Mouse (Mus musculus) midbrain, embryonic 13.5 days (tissue): ENCODE data around the gene Riox2. TPM values are rescaled to one million over a fixed set of nuclear protein-coding genes. Genes with fewer than 3 reads are reported as not detected.

Source experiments
- ATAC-seq: fragments of 200-750 bp; cut with Nextera tagmentation; 2 replicates; pipeline ENCODE4 v1.8.0; 2017; ENCODE audit warnings: mild to moderate bottlenecking, moderate TSS enrichment, moderate library complexity
- H3K27ac ChIP-seq: fragments of 300-500 bp; sonication (generic); 2 replicates; pipeline ENCODE4 v1.5.1; 2015; ENCODE audit warnings: inconsistent platforms, mild to moderate bottlenecking, moderate library complexity
- H3K27me3 ChIP-seq: fragments of 300-500 bp; sonication (generic); 2 replicates; pipeline ENCODE4 v1.6.1; 2015; ENCODE audit warnings: mild to moderate bottlenecking, inconsistent platforms
- H3K36me3 ChIP-seq: fragments of 300-500 bp; sonication (generic); 2 replicates; pipeline ENCODE4 v1.6.1; 2015; ENCODE audit warnings: mild to moderate bottlenecking, inconsistent platforms
- H3K4me1 ChIP-seq: fragments of 300-500 bp; sonication (generic); replicated peaks from 2 replicates; pipeline ENCODE4 v1.6.1; 2015; ENCODE audit warnings: inconsistent platforms
- H3K4me2 ChIP-seq: fragments of 300-500 bp; sonication (generic); replicated peaks from 2 replicates; pipeline ENCODE4 v1.6.1; 2015; ENCODE audit warnings: moderate library complexity, mild to moderate bottlenecking, inconsistent platforms
- H3K4me3 ChIP-seq: fragments of 300-500 bp; sonication (generic); replicated peaks from 2 replicates; pipeline ENCODE4 v1.5.1; 2015; ENCODE audit warnings: mild to moderate bottlenecking, inconsistent platforms
- H3K9ac ChIP-seq: fragments of 300-500 bp; sonication (generic); replicated peaks from 2 replicates; pipeline ENCODE4 v1.6.1; 2015; ENCODE audit warnings: mild to moderate bottlenecking, inconsistent platforms
- H3K9me3 ChIP-seq: fragments of 300-500 bp; sonication (generic); 2 replicates; pipeline ENCODE4 v1.6.1; 2016; ENCODE audit warnings: mild to moderate bottlenecking, inconsistent platforms
- WGBS: fragments of 180-500 bp; shearing (Covaris S2); methylation state at CpG from one replicate; pipeline ENCODE4 v1.1.7; 2015; 5-methylcytosine and 5-hydroxymethylcytosine counted together
- polyA plus RNA-seq: library from polyadenylated mRNA; unstranded; fragments of >200 nt; fragmentation: Nextera tagmentation; extraction: Ambion mirVana; gene quantifications from 2 replicates; pipeline ENCODE4 v1.2.1, GENCODE M21; 2015

Gene Riox2
- polyA plus RNA-seq, 1 experiment from 2014 or later: 11.5 TPM

- no peak overlapping the region for H3K9ac ChIP-seq
- no peaks in the 10 kb centered on the region for H3K27me3 ChIP-seq
- H3K4me3 ChIP-seq: no peak overlapping the region
- no peak overlapping the region for H3K4me2 ChIP-seq
- no peaks in the 10 kb centered on the region for H3K9me3 ChIP-seq
- no peaks in the 10 kb centered on the region for H3K36me3 ChIP-seq
- peaks cover 6% of the 10 kb centered on the region; the same call in 1 of the 2 replicates for H3K4me1 ChIP-seq
- H3K27ac ChIP-seq: no peak overlapping the region
- no peak for ATAC-seq
- WGBS: 19% methylated on average over 1 of the region's 1 CpGs
Measured at GRCm38 (mm10) chr16:59474788-59475187, 3.2 kb downstream of the Riox2 start.

- H3K27me3 ChIP-seq: no peaks in the 10 kb centered on the region
- ATAC-seq: no peak
- no peak overlapping the region for H3K4me3 ChIP-seq
- no peak overlapping the region for H3K9ac ChIP-seq
- no peaks in the 10 kb centered on the region for H3K4me1 ChIP-seq
- H3K4me2 ChIP-seq: no peak overlapping the region
- WGBS: 90% methylated on average over 3 of the region's 3 CpGs
- H3K9me3 ChIP-seq: no peaks in the 10 kb centered on the region
- no peak overlapping the region for H3K27ac ChIP-seq
- H3K36me3 ChIP-seq: no peaks in the 10 kb centered on the region
Measured at GRCm38 (mm10) chr16:59477955-59478354, 6.4 kb downstream of the Riox2 start.

DNA sequence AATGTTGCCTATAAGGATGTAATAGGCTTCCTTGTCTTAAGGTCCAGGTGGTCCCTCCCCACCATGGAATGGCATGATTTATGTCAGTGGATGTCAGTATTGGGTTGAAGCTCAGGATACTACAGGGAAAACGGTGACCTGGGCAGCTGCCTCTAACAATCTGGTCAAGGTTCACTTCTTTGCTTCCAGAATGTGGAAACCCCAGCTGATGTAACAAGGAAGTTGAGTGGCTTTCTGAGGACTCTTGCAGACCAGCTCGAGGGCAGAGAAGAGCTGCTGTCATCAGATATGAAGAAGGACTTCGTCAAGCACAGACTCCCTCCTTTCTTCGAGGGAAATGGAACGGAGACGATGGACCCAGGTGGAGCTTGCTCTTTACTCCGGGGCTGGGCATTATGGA lies 15.7 kb downstream of the Riox2 start:
- H3K9ac ChIP-seq: no peak overlapping the region
- no peaks in the 10 kb centered on the region for H3K9me3 ChIP-seq
- WGBS: 95% methylated on average over 7 of the region's 7 CpGs
- H3K27ac ChIP-seq: no peak overlapping the region
- no peaks in the 10 kb centered on the region for H3K4me1 ChIP-seq
- peaks cover 18% of the 10 kb centered on the region; the same call in 1 of the 2 replicates for H3K36me3 ChIP-seq
- H3K4me3 ChIP-seq: no peak overlapping the region
- no peak for ATAC-seq
- no peak overlapping the region for H3K4me2 ChIP-seq
- no peaks in the 10 kb centered on the region for H3K27me3 ChIP-seq

DNA sequence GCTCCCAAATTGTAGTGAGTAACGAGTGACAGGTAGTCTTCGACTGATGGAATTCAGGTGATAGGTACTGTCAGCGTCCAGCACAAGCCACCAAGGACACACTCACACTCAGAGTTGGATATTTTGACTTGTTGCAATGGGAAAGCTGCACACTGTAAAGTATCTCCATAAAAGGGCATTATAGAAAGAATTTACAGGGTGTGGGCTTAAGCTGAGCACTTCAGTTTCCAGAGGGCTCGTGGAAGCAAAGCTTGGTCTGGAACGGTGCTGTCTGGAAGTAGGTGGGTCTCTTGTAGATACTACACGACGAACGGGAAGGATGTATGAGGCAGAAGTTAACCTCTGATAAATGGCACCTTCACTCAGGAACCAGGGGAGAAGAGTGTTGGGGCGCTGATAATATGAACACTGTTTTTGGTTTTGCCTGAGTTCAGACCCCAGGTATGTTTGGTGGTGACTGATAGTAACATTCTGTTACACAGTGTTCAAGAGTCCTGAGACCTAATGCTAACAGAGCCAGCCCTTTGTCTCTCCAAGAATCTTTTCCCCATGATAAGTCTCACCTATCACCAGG lies 16.5 kb downstream of the Riox2 start:
- Histone ChIP-seq H3K9me3 (no peaks in the 10 kb centered on the region), H3K27ac (no peak overlapping the region), H3K36me3 (peaks cover 18% of the 10 kb centered on the region), H3K27me3 (no peaks in the 10 kb centered on the region), H3K4me3 (no peak overlapping the region), H3K4me1 (no peaks in the 10 kb centered on the region), H3K4me2 (no peak overlapping the region), H3K9ac (no peak overlapping the region)
- WGBS: 97% methylated on average over 9 of the region's 9 CpGs
- ATAC-seq: no peak

- H3K27ac ChIP-seq: no peak overlapping the region
- ATAC-seq: no peak
- 92% methylated on average over 14 of the region's 14 CpGs for WGBS
- no peak overlapping the region for H3K9ac ChIP-seq
- H3K27me3 ChIP-seq: no peaks in the 10 kb centered on the region
- H3K4me2 ChIP-seq: no peak overlapping the region
- H3K4me1 ChIP-seq: no peaks in the 10 kb centered on the region
- H3K36me3 ChIP-seq: peaks cover 16% of the 10 kb centered on the region
- H3K4me3 ChIP-seq: no peak overlapping the region
- no peaks in the 10 kb centered on the region for H3K9me3 ChIP-seq
Measured at GRCm38 (mm10) chr16:59493199-59493598, 21.6 kb downstream of the Riox2 start.

DNA sequence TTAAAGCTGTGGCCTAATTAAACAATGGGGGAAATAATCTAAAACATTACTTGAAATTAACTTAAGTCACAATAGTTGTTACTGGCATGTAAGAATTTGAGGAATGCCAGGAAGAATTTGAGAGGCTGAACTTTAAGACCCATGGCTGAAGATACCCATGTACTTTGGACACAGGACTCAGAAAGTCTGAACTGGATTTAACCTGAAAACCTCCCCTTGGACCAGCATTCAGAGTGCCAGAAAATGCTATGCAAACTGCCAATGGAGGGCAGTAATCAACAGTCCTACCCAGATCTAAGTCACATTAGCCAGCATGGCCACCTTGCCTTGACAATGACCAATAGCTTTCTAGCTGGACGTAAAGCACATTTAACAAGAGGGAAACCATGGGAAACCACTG lies 26.4 kb downstream of the Riox2 start:
- no peaks in the 10 kb centered on the region for H3K9me3 ChIP-seq
- no peak overlapping the region for H3K4me2 ChIP-seq
- H3K27ac ChIP-seq: no peak overlapping the region
- H3K36me3 ChIP-seq: peaks cover 7% of the 10 kb centered on the region; the same call in 1 of the 2 replicates
- H3K4me1 ChIP-seq: no peaks in the 10 kb centered on the region
- ATAC-seq: no peak
- H3K27me3 ChIP-seq: no peaks in the 10 kb centered on the region
- WGBS: 93% methylated on average over 1 of the region's 1 CpGs
- H3K9ac ChIP-seq: no peak overlapping the region
- H3K4me3 ChIP-seq: no peak overlapping the region

DNA sequence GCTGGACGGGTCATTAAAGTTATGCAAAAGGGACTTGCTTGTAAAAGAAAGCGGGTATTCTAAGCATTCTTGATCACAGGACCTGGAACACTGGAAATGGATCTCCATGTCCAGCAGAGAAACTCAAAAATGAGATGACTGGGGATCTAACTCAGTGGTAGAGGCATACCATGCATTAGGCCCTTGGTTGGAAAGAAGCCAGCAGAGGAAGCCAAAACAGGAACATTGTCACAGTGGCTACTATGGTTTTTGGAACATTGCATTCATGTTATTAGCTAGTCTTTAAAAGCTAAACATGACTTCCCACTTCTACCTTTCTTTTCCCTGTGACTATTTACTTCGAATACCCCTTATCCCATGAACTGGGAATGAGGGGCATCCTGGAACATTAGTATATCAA lies 27.6 kb downstream of the Riox2 start:
- no peak overlapping the region for H3K4me2 ChIP-seq
- no peak overlapping the region for H3K9ac ChIP-seq
- no peak overlapping the region for H3K27ac ChIP-seq
- no peaks in the 10 kb centered on the region for H3K4me1 ChIP-seq
- H3K9me3 ChIP-seq: no peaks in the 10 kb centered on the region
- H3K4me3 ChIP-seq: no peak overlapping the region
- ATAC-seq: no peak
- H3K36me3 ChIP-seq: 0 out of 2 replicates have a peak, but pooled peaks cover 3% of the 10 kb centered on the region
- H3K27me3 ChIP-seq: no peaks in the 10 kb centered on the region
- 93% methylated on average over 3 of the region's 3 CpGs for WGBS

- WGBS: 94% methylated on average over 5 of the region's 5 CpGs
- H3K27ac ChIP-seq: no peak overlapping the region
- no peak overlapping the region for H3K4me3 ChIP-seq
- no peak for ATAC-seq
- no peak overlapping the region for H3K9ac ChIP-seq
- H3K27me3 ChIP-seq: no peaks in the 10 kb centered on the region
- no peak overlapping the region for H3K4me2 ChIP-seq
- H3K9me3 ChIP-seq: no peaks in the 10 kb centered on the region
- H3K36me3 ChIP-seq: no peaks in the 10 kb centered on the region
- H3K4me1 ChIP-seq: no peaks in the 10 kb centered on the region
Measured at GRCm38 (mm10) chr16:59509830-59510229, 38.3 kb downstream of the Riox2 start.

DNA sequence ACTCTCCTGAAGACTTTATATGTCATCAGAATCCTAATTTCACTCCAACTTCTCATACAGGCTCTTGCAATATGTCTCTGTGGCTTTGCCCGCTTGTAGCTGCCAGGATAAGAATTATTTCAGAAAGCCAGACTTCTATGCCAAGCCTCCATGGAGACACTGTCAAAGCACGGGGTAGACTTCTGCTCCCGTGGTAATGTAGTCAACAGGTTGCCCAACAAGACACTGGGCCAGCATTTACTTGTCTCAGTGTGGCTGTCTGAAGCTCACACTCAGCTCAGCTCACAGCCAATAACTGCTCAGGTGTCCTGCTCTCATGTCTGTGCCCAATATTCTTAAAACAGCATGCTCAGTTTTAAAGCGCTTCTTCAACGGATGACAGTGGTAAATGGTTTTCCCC lies 43.6 kb downstream of the Riox2 start:
- Histone ChIP-seq H3K9me3 (no peaks in the 10 kb centered on the region), H3K4me3 (no peak overlapping the region), H3K27ac (no peak overlapping the region), H3K4me2 (no peak overlapping the region), H3K9ac (no peak overlapping the region), H3K36me3 (no peaks in the 10 kb centered on the region), H3K27me3 (no peaks in the 10 kb centered on the region), H3K4me1 (no peaks in the 10 kb centered on the region)
- 96% methylated on average over 5 of the region's 5 CpGs for WGBS
- no peak for ATAC-seq

- Histone ChIP-seq H3K27me3 (no peaks in the 10 kb centered on the region), H3K9me3 (no peaks in the 10 kb centered on the region), H3K36me3 (no peaks in the 10 kb centered on the region), H3K4me1 (no peaks in the 10 kb centered on the region), H3K27ac (no peak overlapping the region), H3K4me2 (no peak overlapping the region), H3K9ac (no peak overlapping the region), H3K4me3 (no peak overlapping the region)
- 97% methylated on average over 10 of the region's 10 CpGs for WGBS
- no peak for ATAC-seq
Measured at GRCm38 (mm10) chr16:59516965-59517364, 45.4 kb downstream of the Riox2 start.

GRCm38 (mm10) chr16:59517447-59518219 lies 46.1 kb downstream of the Riox2 start:
- Histone ChIP-seq H3K27ac (no peak overlapping the region), H3K4me2 (no peak overlapping the region), H3K4me1 (no peaks in the 10 kb centered on the region), H3K9ac (no peak overlapping the region), H3K9me3 (no peaks in the 10 kb centered on the region), H3K36me3 (no peaks in the 10 kb centered on the region), H3K27me3 (no peaks in the 10 kb centered on the region), H3K4me3 (no peak overlapping the region)
- ATAC-seq: no peak
- 90% methylated on average over 15 of the region's 15 CpGs for WGBS

DNA sequence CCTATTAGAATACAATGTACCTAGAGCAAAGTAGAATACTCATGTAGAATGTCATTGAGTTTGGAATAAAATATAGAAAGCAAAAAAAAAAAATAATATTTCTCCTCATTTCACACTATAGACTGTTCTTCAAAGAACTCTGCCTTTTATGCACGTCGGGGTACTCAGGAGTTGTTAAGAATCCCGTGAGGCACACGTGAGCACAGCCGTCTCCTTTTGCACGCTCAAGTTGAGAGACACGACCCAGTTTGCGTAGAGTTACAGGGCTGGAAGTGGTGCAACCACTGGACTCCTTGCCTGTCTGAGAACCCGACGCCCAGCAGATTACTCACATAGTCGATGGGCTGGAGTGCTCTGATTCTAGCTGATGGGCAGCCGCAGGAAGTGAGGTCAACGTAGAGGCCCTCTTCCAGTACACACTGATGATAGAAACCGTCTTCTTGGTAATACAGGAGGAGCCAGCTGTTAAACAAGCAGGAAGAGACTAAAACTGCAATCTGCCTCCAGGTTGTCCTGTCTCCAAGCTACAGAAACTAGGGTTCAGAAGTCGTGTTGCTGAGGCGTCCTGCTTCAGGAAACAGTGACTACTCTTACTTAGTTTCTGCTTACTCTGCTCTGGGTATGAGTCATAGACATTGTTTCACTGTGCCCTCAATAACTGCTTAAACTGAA lies 50.3 kb downstream of the Riox2 start:
- WGBS: 90% methylated on average over 16 of the region's 16 CpGs
- Histone ChIP-seq H3K4me1 (no peaks in the 10 kb centered on the region), H3K27me3 (no peaks in the 10 kb centered on the region), H3K4me2 (no peak overlapping the region), H3K4me3 (no peak overlapping the region), H3K36me3 (no peaks in the 10 kb centered on the region), H3K27ac (no peak overlapping the region), H3K9me3 (no peaks in the 10 kb centered on the region), H3K9ac (no peak overlapping the region)
- ATAC-seq: no peak
